Mouse (Mus musculus): Measurements from ENCODE around the gene Tbc1d14.
A peak's percentile ranks its signal among the peaks of the same experiment; 100 is the strongest.

Gene Tbc1d14

DNA sequence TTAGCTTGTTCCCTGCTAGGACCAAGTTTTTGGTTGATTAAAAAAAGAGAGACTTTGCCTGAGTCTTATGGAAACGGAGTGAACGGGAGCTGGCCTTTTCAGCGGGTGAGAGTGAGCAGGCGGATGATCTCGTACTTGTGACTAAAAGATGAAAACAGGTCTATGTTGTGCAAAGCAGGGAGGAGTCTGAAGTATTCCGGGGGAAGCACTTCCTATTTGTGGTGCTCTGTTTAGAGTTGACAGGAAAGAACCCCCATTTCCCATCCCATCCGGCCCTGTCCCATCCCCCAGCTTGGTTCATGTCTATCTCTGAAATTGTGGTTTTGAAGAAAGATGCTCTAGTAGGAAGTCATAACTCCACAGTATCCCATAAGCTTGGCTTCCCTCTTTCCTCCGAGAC is 127.2 kb downstream of the Tbc1d14 start:
- no peak for DNase-seq (ENCODE audit: extremely low read depth, low read depth, low spot score)

DNA sequence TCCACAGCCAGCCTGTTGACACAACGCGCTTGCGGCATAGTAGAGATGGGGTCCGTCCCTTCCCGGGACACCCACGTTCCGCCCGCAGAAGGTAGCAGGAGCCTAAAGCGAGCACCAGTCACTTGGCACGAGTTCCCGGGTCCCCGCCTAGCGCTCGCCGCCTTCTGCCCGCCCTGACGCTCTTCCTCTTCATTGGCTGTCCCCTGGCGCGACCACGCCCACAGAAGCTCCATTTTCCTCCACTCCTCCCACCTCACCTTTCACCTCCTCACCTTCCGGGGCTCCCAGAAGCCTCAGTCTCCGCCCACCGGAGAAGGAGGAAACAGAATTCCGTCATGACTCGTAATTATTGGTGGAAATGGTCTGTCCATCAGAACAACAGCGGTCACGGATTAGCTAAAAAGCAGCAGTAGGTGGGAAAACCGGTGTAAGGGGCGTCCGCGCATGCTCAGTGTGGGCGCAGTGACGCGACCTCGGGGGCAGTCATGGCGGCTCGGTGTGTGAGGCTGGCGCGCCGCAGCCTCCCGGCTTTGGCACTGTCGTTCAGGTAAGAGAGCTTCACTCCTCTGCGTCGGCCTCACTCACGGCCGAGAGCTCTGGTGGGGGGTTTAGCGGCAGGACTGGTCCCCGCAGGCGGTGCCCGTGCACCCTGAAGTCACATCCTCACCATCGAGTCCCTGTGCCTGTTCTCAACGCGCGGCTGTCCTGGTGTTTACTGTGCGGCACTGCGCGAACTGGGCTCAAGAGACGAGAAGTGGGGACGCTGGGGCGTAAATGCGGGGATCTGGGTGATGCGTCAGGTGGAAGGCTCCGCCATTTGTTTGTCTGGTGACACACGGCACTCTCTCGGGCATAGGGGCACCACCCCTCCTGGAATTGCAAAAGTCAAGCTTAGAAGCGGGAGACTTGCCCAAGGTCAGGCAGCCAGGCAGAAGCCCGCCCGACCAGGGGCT is 128.1 kb downstream of the Tbc1d14 start, which contains the start of gene Grpel1:
Gene Grpel1, plus strand, starts transcription at position 290 of the 953 bp plus-strand sequence.
- DNase-seq (ENCODE audit: extremely low read depth, low read depth, low spot score): peak; percentile 91

DNA sequence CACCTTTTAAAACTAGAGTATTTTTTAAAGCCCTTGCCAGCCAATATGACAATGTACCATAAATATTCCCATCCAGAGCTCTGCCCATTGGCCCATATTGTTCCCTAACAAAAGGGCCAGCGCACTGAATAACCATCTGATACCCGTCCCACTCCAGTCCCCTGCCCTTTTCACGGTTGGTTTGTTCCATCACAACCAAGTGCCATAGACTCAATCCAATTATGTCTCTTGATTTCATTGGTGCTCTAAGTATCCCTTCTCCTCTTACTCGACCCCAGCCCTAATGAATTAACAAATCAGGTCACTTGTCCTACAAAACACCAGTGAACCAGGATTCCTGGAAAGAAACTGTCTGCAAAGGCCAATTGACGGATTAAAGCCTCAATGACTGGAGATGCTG is 129.7 kb downstream of the Tbc1d14 start:
- no peak for DNase-seq (ENCODE audit: extremely low read depth, low read depth, low spot score)

DNA sequence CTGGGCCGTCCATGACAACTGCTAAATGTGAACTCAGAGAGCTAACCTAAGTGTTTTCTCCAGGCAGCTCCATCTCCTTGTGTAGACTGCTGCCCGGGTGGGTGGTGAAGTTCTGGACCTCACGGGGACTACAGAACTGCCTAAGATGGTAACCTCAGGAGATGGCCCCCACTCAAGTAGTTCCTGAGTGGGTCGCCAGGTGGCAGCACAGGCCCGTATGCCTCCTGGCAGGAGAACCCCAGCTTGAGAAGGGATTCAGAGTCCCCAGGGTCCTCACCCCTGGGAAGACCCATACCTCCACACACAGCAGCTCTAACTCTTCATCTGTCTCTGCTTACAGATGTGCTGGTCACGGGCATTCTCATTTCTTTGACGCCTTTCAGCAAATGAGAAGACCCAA is 130.3 kb downstream of the Tbc1d14 start:
- no peak for DNase-seq (ENCODE audit: extremely low read depth, low read depth, low spot score)

DNA sequence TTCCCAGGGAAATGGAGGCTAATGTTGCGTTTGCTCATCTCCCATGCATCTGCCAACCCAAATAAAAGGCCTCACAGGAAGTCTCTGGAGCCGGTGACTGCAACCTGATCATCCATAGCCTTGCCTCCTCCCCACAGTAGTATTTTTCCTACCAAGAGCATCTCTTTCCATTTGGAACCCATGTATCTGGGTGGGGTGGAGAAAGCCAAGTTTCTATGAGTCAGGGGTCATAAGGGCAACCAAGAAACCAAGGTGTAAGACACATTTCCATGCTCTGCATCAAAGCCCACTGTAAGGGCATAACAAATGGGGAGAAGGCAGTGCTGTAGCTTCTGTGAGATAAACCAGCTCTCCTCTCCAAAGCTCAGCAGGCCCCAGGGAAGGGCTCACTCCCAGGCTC is 131.8 kb downstream of the Tbc1d14 start:
- DNase-seq (ENCODE audit: extremely low read depth, low read depth, low spot score): no peak

DNA sequence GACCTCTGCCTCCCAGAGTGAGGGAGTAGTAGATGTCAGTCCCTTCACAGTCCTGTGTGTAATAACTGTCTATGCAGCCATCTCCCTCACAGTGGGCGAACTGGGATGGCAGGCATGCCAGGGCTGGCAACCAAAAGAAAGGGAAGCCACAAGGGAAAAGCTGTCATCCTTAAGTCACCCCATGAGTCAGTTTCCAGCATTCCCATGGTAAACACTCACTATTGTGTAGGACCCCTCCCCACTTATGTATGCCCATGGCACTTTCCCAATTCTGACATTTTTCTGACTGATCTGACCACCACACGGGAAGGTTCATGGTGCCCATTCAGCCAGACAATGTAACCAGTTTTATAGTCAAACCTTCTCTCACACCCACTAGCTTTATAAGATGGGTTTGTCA is 132.4 kb downstream of the Tbc1d14 start:
- no peak for DNase-seq (ENCODE audit: extremely low read depth, low read depth, low spot score)

DNA sequence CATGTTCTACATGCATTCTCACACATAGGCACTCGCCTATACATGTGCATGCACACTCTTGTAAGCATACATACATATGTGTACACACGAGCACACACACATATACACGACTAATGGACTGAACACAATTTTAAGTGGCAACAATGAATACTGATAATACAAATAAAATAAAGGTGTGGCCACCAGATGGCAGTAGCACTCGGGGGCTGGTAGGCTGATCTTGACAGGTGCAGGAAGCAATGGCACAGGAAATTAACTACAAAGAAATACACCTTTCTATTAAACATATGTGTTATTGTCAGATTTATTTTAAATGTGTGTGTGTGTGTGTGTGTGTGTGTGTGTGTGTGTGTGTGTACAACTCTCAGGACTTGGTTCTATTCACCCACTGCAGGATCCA is 134.2 kb downstream of the Tbc1d14 start:
- DNase-seq (ENCODE audit: extremely low read depth, low read depth, low spot score): no peak

DNA sequence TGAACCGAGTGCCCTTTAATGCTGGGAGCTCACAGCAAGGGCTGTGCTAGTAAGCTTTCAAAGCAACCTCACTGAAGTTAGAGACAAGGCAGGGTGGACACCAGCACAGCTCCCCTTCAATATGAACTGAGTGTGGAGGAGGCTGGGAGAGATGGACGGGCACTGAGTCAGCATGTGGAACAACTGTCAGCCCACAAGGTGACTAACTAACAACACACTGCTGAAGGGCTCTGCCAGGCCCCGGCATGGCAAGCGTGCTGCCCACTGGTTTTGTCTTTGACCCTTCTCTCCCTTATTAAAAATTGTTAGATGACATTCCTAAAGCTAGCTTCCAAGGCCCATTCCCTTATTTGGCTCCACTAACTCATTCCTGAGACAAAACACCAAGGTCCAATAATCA is 135.4 kb downstream of the Tbc1d14 start:
- DNase-seq (ENCODE audit: extremely low read depth, low read depth, low spot score): no peak

DNA sequence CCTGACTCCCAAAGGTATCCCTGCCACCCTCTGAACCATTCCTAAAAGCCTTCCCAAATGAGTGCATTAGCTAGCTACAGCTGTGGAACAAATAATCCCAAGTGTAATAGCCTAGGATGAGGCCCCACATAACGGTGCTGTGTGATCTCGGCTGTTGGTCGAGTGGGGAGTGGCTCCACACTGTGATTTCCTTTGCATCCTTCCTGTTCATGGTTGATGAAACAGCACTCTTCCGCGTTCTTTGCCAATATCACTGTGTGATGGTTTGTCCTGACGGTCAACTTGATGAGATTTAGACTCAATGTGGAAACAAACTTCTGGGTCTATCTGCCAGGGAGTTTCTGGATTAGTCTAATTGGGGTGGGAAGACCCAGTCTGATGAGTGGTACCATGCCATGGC is 140.3 kb downstream of the Tbc1d14 start:
- no peak for DNase-seq (ENCODE audit: extremely low read depth, low read depth, low spot score)

DNA sequence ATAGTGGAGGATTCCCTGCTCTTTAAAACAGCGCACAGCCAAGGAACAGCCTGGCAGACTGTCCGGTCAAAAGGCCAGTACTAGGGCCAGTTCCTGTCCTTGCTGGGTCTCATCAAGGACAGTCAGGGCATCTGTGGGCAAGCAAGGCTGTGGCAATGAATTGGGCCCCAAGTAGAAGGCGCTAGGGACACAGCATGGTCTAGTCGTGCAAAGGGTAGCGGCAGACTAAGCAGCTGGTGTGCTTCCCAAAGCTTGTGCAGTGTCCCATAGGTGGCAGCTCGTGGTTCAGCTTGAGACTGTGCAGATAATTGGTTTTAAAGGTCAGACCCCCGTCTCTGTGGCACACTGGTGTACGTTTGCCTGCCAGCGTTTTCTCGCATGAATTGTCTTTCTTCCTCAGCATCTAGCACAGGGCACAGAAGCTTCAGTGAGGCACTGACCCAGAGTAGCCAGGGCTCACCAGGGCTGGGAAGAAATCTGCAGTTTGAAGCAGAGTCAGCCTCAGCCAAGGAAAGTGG is 141.1 kb downstream of the Tbc1d14 start:
- DNase-seq (ENCODE audit: extremely low read depth, low read depth, low spot score): no peak

DNA sequence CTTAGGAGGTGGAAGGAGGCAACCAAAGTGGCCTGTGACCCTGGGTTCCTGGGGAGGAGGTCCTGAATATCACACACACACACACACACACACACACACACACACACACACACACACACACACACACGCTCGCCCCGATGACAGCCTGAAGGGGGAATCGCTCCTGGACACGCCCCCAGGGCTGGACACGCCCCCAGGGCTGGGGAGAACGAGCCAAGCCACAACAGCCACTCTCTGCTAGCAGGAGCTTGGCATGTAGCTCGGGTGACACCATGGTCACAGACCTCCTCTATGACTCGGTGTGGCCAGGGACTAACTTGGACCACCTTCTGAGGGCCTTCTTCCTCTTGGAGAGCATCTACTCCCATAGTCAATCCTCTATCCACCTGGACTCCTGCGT is 142.0 kb downstream of the Tbc1d14 start:
- no peak for DNase-seq (ENCODE audit: extremely low read depth, low read depth, low spot score)

DNA sequence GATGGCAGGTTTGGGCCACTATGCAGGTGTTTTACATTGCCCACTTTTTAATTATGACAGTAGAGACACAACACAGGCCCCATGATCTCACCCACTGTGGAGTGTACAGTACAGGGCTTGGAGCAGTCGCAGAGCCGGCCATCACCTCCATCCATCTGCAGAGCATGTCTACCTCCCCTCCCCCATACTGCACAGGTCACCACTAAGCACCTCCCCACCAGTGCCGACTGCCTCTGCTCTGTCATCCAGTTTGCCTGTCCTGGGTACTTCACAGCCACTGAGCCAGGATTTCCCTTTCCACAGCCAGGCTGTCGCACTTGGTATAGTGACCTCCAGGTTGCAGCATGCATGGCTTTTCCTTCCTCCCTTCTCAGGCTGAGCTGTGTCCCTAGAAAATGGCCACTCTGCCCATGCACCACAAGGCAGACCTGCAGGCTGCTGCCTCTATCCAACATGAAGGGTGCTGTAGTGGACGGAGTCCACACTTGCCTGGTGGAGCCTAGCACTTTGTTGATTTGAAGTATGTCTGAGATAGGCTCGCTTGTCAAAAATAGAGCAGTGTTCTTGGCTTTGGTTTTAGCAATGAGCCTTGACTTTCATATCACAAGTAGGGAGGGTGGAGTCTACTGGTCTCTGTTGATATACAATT is 143.2 kb downstream of the Tbc1d14 start:
- DNase-seq (ENCODE audit: extremely low read depth, low read depth, low spot score): no peak

DNA sequence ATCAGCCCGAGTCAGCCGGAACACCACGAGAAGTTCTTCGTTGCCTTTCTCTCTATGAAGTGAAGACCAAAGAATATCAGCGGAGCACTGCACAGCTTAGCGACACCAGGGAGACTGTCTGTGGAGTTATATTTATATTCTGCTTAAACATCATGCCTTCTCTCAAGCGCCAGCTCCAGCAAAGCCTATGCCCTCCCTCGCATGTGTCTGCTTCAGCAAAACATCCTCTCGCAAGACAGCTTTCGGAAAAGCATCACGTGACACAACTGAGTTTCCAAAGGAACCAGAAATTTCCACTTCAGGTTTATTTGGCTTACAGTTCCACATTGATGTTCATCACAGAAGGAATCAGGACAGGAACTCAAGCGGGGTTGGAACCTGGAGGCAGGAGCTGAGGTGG is 145.2 kb downstream of the Tbc1d14 start:
- no peak for DNase-seq (ENCODE audit: extremely low read depth, low read depth, low spot score)

DNA sequence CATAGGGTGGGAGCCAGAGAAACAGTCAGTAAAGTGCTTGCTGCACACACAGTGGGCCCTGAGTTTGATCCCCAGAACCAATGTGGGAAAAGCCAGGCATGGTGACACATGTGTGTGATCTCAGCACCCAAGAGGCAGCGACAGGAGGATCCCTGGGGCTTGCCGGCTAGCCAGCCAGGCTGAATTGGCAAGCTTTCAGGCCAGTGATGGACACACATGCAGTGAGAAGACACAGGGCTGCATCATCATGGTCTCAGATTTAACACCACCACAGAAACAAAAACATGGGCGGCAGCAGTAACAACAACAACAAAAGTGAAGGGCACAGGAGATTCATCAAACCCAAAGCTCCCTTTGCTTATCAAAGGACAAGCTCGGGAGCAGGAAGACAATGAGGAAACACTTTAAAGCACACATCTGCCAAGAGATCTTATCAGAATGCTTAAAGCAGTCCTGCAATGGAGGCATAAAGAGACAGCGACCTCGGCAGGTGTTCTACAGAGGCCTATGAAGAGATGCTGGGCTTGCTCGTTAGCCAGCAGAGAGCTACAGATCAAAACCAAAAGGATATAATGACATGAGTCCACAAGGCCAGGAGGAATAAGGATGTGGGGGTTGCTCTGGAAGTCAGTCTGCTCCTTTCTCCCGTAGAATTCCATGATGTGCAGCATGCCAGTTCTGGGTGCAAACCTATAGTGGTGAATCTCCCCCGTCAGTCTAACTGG is 146.7 kb downstream of the Tbc1d14 start:
- no peak for DNase-seq (ENCODE audit: extremely low read depth, low read depth, low spot score)

DNA sequence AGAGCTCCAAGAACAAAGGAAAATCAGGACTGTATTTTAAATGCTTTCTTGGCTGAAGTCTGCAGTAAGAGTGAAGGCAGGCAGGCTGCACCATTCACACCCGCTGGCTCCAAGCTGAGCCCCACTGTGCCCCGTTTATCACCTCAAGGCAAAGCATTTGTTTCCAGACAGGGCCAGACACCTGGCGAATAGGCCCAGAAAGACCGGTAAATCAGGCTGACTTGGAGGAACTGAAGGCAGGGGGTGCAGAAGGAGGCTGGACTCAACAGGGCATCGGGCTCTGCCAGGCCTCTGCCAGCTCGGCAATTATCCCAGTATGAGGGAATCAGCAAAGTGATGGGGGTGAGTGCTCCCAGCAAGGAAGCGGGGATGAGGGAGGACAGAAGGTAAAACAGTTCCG is 148.0 kb downstream of the Tbc1d14 start:
- DNase-seq (ENCODE audit: extremely low read depth, low read depth, low spot score): peak; percentile 72

DNA sequence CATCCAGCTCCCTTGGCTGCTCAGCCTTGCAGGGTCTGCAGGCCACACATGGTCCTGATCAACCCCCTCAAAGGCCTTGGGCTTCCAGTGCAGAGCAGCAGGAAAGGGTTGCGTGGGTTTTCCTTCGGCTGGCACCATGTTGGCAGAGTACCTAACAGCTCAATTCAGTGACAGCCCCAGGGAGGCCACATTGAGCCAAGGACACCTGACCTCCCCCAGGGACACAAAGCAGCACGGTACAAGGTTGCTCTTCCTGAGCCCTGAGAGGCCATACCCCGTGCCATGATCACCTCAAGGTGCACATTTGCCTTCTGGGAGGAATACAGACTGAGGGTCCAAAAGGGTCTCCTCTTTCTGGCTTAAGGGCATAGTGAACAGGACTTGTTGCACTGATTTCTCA is 148.5 kb downstream of the Tbc1d14 start:
- DNase-seq (ENCODE audit: extremely low read depth, low read depth, low spot score): no peak

DNA sequence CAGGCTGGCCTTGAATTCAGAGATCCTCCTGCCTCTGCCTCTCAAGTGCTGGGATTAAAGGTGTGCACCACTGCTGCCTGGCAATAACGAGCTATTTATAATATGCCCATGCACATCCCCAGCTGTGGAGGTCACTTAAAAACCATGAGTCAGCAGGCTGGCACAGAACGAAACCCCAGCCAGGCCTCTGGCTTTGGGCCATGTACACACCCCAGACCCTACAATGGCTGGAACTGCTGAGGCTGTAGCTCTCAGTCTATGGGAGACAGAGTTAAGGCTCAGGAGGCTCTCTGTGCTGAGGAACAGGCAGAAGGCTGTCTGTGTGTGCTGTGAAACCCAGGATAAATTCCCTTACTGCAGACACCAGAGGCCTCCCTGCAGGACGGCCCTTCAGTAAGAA is 152.3 kb downstream of the Tbc1d14 start:
- DNase-seq (ENCODE audit: extremely low read depth, low read depth, low spot score): no peak

Measured in fat pad, adult 2 months (tissue).